Mouse (Mus musculus) left cerebral cortex, adult 2 months (tissue): ENCODE results near the gene Slc24a3. TPM values are rescaled to one million over a fixed set of nuclear protein-coding genes. Genes with fewer than 3 reads are reported as not detected.
A peak's percentile ranks its signal among the peaks of the same experiment; 100 is the strongest.

ENCODE experiments used
- DNase-seq, 2 experiments: peaks; one replicate each; pipeline ENCODE4 v3.0.0; 2021 to 2022; ENCODE audit warnings: low spot score in 2 of 2, mixed read lengths in 1 of 2; ENCODE audit errors: extremely low spot score in 1 of 2
- H3K27ac ChIP-seq: fragments of 200-600 bp; 2 replicates; pipeline ENCODE4 v1.8.1; 2022
- H3K4me3 ChIP-seq: fragments of 200-600 bp; 2 replicates; pipeline ENCODE4 v1.8.1; 2022
- CTCF ChIP-seq: fragments of 200-600 bp; IDR thresholded peaks from 2 replicates; pipeline ENCODE4 v1.8.1; 2022; ENCODE audit warnings: antibody characterized with exemption, mild to moderate bottlenecking, moderate library complexity
- intact Hi-C: fragments of 180-260 bp; cut with DNase I; formaldehyde crosslinking; loops from one replicate; pipeline ENCODE4 v1.15.1; 2025
- total RNA-seq, 2 experiments: library from RNA; stranded (reverse); gene quantifications; 2 replicates each; pipeline ENCODE4 v1.2.3; 2021

Slc24a3 gene
- total RNA-seq, 2 experiments from 2014 or later = 108 to 113 TPM

- intact Hi-C loops = no loop called here
- Histone ChIP-seq H3K27ac (peak overlapping the region; percentile 41), H3K4me3 (peak overlapping the region; percentile 56)
- TF ChIP-seq CTCF = no peak; the same call in 1 of the 2 replicates
- peak in 1 of 2 experiments; percentile 35 for DNase-seq
Measured at GRCm38 (mm10) chr2:145675756-145676543, 508.4 kb downstream of the Slc24a3 start.

GRCm38 (mm10) chr2:145676544-145676925 is 509.0 kb downstream of the Slc24a3 start:
- no peak for TF ChIP-seq CTCF
- intact Hi-C loops = no loop called here
- Histone ChIP-seq H3K4me3 (no peak overlapping the region), H3K27ac (no peak overlapping the region)
- no peak for DNase-seq

- H3K4me3 ChIP-seq = no peak overlapping the region
- intact Hi-C loops = no loop called here
- no peak for TF ChIP-seq CTCF
- no peak overlapping the region for H3K27ac ChIP-seq
- no peak for DNase-seq
Measured at GRCm38 (mm10) chr2:145676936-145677335, 509.4 kb downstream of the Slc24a3 start.

- TF ChIP-seq CTCF = no peak
- H3K4me3 ChIP-seq = no peak overlapping the region
- no peak for DNase-seq
- intact Hi-C loops = no loop called here
- no peak overlapping the region for H3K27ac ChIP-seq
Measured at GRCm38 (mm10) chr2:145680141-145680540, 512.6 kb downstream of the Slc24a3 start.

- intact Hi-C loops = no loop called here
- H3K4me3 ChIP-seq = no peak overlapping the region
- no peak for TF ChIP-seq CTCF
- no peak for DNase-seq
- no peak overlapping the region for H3K27ac ChIP-seq
Measured at GRCm38 (mm10) chr2:145680762-145681161, 513.2 kb downstream of the Slc24a3 start.

GRCm38 (mm10) chr2:145681626-145682025 is 514.1 kb downstream of the Slc24a3 start:
- H3K4me3 ChIP-seq = no peak overlapping the region
- H3K27ac ChIP-seq = no peak overlapping the region
- no peak for TF ChIP-seq CTCF
- no peak for DNase-seq
- intact Hi-C loops = no loop called here

- Histone ChIP-seq H3K27ac (no peak overlapping the region), H3K4me3 (no peak overlapping the region)
- no peak for DNase-seq
- intact Hi-C loops = no loop called here
- TF ChIP-seq CTCF = no peak
Measured at GRCm38 (mm10) chr2:145682924-145683323, 515.4 kb downstream of the Slc24a3 start.

- intact Hi-C loops = no loop called here
- Histone ChIP-seq H3K4me3 (no peak overlapping the region), H3K27ac (no peak overlapping the region)
- DNase-seq = no peak
- no peak for TF ChIP-seq CTCF
Measured at GRCm38 (mm10) chr2:145683536-145683935, 516.0 kb downstream of the Slc24a3 start.

- Histone ChIP-seq H3K27ac (no peak overlapping the region), H3K4me3 (no peak overlapping the region)
- peak in 1 of 2 experiments; percentile 16 for DNase-seq
- no peak for TF ChIP-seq CTCF
- intact Hi-C loops = no loop called here
Measured at GRCm38 (mm10) chr2:145684151-145684550, 516.6 kb downstream of the Slc24a3 start.

- no peak for TF ChIP-seq CTCF
- intact Hi-C loops = no loop called here
- no peak for DNase-seq
Measured at GRCm38 (mm10) chr2:145684891-145685290, 517.3 kb downstream of the Slc24a3 start.

GRCm38 (mm10) chr2:145686017-145686416 is 518.5 kb downstream of the Slc24a3 start:
- intact Hi-C loops = no loop called here
- no peak for TF ChIP-seq CTCF

More at GRCm38 (mm10) chr2:145684891-145685290, 517.3 kb downstream of the Slc24a3 start:
- H3K4me3 ChIP-seq = no peak overlapping the region
- no peak overlapping the region for H3K27ac ChIP-seq

GRCm38 (mm10) chr2:145691367-145692009 is 523.9 kb downstream of the Slc24a3 start:
- intact Hi-C loops = no loop called here
- Histone ChIP-seq H3K4me3 (no peak overlapping the region), H3K27ac (no peak overlapping the region)
- TF ChIP-seq CTCF = no peak
- no peak for DNase-seq

More at GRCm38 (mm10) chr2:145686017-145686416, 518.5 kb downstream of the Slc24a3 start:
- Histone ChIP-seq H3K4me3 (no peak overlapping the region), H3K27ac (no peak overlapping the region)
- no peak for DNase-seq
